Mouse (Mus musculus): ENCODE results near the gene Spi1. TPM values are rescaled to one million over a fixed set of nuclear protein-coding genes. Genes with fewer than 3 reads are reported as not detected.
"Not testable (repeated sequence)": the region's sequence is repeated elsewhere in the genome, so short reads cannot be mapped to it uniquely, and the experiment has no call there.

The Spi1 gene
- polyA plus RNA-seq, 1 experiment from 2014 or later = 18.2 TPM

GRCm38 (mm10) chr2:91097015-91097414 is 14.8 kb downstream of the Spi1 start:
- 39% methylated on average over 10 of the region's 10 CpGs for WGBS (ENCODE audit: insufficient replicate concordance)
- Histone ChIP-seq H3K27ac (ENCODE audit: low read length) (peak overlapping the region; percentile 52; the same call in 1 of the 2 replicates), H3K4me3 (ENCODE audit: low read depth, low read length) (peak overlapping the region; percentile 50), H3K4me1 (ENCODE audit: control insufficient read depth, low read depth, low read length) (peaks cover 23% of the 10 kb centered on the region), H3K36me3 (ENCODE audit: control insufficient read depth, insufficient read depth) (no peaks in the 10 kb centered on the region), H3K9ac (ENCODE audit: low read depth, low read length) (peak overlapping the region; percentile 50), H3K4me2 (ENCODE audit: low read depth, low read length) (peak overlapping the region; percentile 19; the same call in 1 of the 2 replicates), H3K27me3 (ENCODE audit: control insufficient read depth, insufficient read depth, low read depth, low read length) (peaks cover 2% of the 10 kb centered on the region; the same call in 1 of the 2 replicates), H3K9me3 (replicated peaks; ENCODE audit: control insufficient read depth, low read length) (no peaks in the 10 kb centered on the region)
- ATAC-seq (ENCODE audit: low read depth) = no peak; the same call in 1 of the 2 replicates

DNA sequence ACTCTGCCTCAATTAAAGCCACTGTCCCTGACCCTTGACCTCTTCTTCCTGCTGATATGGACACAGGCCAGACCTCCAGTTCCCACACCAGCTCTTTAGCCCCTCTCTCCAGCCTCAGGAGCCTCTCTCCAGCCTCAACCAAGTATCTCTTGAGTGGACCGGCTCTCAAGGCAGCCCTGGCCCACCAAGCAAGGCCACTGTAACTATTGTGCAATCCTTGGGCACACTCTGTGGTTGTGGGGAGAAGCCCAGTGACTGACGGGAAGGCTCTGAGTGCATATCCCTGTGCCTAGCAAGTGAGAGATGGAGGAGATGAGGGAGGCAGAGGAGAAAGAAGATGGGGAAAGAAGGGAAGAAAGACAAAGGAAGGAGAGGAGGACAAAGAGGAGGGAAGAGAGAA is 16.0 kb downstream of the Spi1 start:
- H3K4me3 ChIP-seq (ENCODE audit: low read depth, low read length) = peak overlapping the region; percentile 50
- no peaks in the 10 kb centered on the region for H3K9me3 ChIP-seq (replicated peaks; ENCODE audit: control insufficient read depth, low read length)
- H3K36me3 ChIP-seq (ENCODE audit: control insufficient read depth, insufficient read depth) = no peaks in the 10 kb centered on the region
- peaks cover 23% of the 10 kb centered on the region for H3K4me1 ChIP-seq (ENCODE audit: control insufficient read depth, low read depth, low read length)
- peak overlapping the region; percentile 52 for H3K27ac ChIP-seq (ENCODE audit: low read length)
- peak; percentile 30; the same call in 1 of the 2 replicates for ATAC-seq (ENCODE audit: low read depth)
- 27% methylated on average over 2 of the region's 2 CpGs for WGBS (ENCODE audit: insufficient replicate concordance)
- H3K9ac ChIP-seq (ENCODE audit: low read depth, low read length) = peak overlapping the region; percentile 50; the same call in 1 of the 2 replicates
- peaks cover 2% of the 10 kb centered on the region; the same call in 1 of the 2 replicates for H3K27me3 ChIP-seq (ENCODE audit: control insufficient read depth, insufficient read depth, low read depth, low read length)
- H3K4me2 ChIP-seq (ENCODE audit: low read depth, low read length) = peak overlapping the region; percentile 28; the same call in 1 of the 2 replicates

DNA sequence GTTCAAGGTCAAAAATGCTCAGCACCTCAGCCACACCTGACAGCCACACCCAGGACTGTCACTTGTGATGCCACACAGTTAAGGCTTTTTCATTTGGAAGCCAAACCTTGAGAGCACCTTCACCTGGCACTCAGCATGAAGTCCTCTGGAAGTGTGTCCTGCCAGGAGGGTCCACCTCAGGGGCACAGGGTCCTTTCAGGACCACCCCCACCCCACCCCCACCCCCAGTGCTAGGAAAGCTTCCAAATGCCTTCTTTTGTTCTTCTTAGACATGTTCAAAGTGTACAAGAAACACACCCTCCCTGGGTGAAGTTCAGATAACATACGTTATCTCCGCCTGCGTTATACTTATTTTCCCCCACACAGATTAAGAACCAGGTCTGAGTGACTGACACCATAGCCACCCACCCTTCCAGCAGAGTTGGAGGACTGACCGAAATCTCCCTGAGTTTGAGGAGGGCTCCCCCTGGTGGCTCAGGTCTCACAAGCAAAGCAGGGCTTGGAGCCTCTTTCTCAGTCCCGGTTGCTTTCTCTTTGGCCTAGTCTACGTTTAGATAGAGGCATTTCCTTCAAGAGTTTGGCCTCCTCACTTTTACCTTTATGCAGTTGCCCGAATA is 19.0 kb downstream of the Spi1 start:
- peaks cover 29% of the 10 kb centered on the region for H3K4me1 ChIP-seq (ENCODE audit: control insufficient read depth, low read depth, low read length)
- H3K4me3 ChIP-seq (ENCODE audit: low read depth, low read length) = no peak overlapping the region
- 5% methylated on average over 7 of the region's 7 CpGs for WGBS (ENCODE audit: insufficient replicate concordance)
- H3K4me2 ChIP-seq (ENCODE audit: low read depth, low read length) = no peak overlapping the region
- H3K9ac ChIP-seq (ENCODE audit: low read depth, low read length) = no peak overlapping the region
- H3K27me3 ChIP-seq (ENCODE audit: control insufficient read depth, insufficient read depth, low read depth, low read length) = peaks cover 2% of the 10 kb centered on the region; the same call in 1 of the 2 replicates
- H3K36me3 ChIP-seq (ENCODE audit: control insufficient read depth, insufficient read depth) = no peaks in the 10 kb centered on the region
- peak; percentile 53 for ATAC-seq (ENCODE audit: low read depth)
- H3K9me3 ChIP-seq (replicated peaks; ENCODE audit: control insufficient read depth, low read length) = no peaks in the 10 kb centered on the region
- no peak overlapping the region for H3K27ac ChIP-seq (ENCODE audit: low read length)

DNA sequence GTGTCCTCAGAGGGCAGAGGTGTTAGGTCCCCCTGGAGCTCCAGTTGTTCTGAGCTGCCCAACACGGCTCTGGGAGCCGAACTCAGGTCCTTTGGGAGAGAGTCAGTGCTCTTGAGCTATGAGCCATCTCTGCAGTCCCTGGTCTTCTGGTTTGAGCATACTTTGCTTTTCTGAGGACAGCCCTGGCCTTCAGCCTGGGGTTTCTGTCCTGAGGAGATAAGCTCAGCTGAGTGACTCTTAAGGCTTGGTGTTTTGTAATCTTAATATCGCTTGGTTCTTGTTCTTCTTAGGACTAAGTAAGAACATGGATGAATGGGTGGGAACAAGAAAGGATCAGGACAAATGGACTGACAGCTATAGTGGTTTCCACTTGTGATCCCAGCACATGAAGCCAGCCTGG is 26.0 kb downstream of the Spi1 start:
- no peaks in the 10 kb centered on the region for H3K27me3 ChIP-seq (ENCODE audit: control insufficient read depth, insufficient read depth, low read depth, low read length)
- H3K9ac ChIP-seq (ENCODE audit: low read depth, low read length) = no peak overlapping the region
- H3K4me3 ChIP-seq (ENCODE audit: low read depth, low read length) = no peak overlapping the region
- ATAC-seq (ENCODE audit: low read depth) = no peak
- WGBS (ENCODE audit: insufficient replicate concordance) = 36% methylated on average over 3 of the region's 3 CpGs
- no peaks in the 10 kb centered on the region for H3K36me3 ChIP-seq (ENCODE audit: control insufficient read depth, insufficient read depth)
- H3K9me3 ChIP-seq (replicated peaks; ENCODE audit: control insufficient read depth, low read length) = no peaks in the 10 kb centered on the region
- peaks cover 33% of the 10 kb centered on the region for H3K4me1 ChIP-seq (ENCODE audit: control insufficient read depth, low read depth, low read length)
- no peak overlapping the region for H3K27ac ChIP-seq (ENCODE audit: low read length)
- H3K4me2 ChIP-seq (ENCODE audit: low read depth, low read length) = no peak overlapping the region; the same call in 1 of the 2 replicates

DNA sequence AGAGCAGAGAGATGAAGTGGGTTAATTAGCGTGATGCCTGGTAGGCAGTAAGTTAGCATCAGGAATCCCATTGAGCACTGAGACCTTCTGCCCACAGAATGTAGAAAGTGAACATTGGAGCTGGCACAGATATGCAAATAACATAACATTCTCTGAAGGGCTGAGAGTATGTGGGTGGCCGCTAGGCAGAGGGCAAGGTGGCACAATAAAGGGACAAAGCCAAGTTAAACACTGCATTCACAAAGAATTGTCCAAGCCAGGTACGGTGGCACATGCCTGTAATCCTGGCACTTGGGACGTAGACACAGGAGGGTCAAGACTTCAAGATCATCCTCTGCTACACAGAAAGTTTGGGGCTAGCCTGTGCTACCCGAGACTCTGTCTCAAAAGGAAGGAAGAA is 27.1 kb downstream of the Spi1 start:
- Histone ChIP-seq H3K27ac (ENCODE audit: low read length) (no peak overlapping the region), H3K36me3 (ENCODE audit: control insufficient read depth, insufficient read depth) (no peaks in the 10 kb centered on the region), H3K9ac (ENCODE audit: low read depth, low read length) (no peak overlapping the region), H3K4me1 (ENCODE audit: control insufficient read depth, low read depth, low read length) (peaks cover 38% of the 10 kb centered on the region), H3K27me3 (ENCODE audit: control insufficient read depth, insufficient read depth, low read depth, low read length) (no peaks in the 10 kb centered on the region), H3K4me2 (ENCODE audit: low read depth, low read length) (no peak overlapping the region), H3K9me3 (replicated peaks; ENCODE audit: control insufficient read depth, low read length) (no peaks in the 10 kb centered on the region), H3K4me3 (ENCODE audit: low read depth, low read length) (no peak overlapping the region)
- WGBS (ENCODE audit: insufficient replicate concordance) = 71% methylated on average over 5 of the region's 5 CpGs
- no peak for ATAC-seq (ENCODE audit: low read depth)

- no peaks in the 10 kb centered on the region for H3K27me3 ChIP-seq (ENCODE audit: control insufficient read depth, insufficient read depth, low read depth, low read length)
- H3K9ac ChIP-seq (ENCODE audit: low read depth, low read length) = no peak overlapping the region
- H3K4me2 ChIP-seq (ENCODE audit: low read depth, low read length) = no peak overlapping the region
- no peak overlapping the region for H3K27ac ChIP-seq (ENCODE audit: low read length)
- H3K36me3 ChIP-seq (ENCODE audit: control insufficient read depth, insufficient read depth) = no peaks in the 10 kb centered on the region
- WGBS (ENCODE audit: insufficient replicate concordance) = 75% methylated on average over 5 of the region's 5 CpGs
- H3K9me3 ChIP-seq (replicated peaks; ENCODE audit: control insufficient read depth, low read length) = no peaks in the 10 kb centered on the region
- ATAC-seq (ENCODE audit: low read depth) = no peak
- peaks cover 42% of the 10 kb centered on the region for H3K4me1 ChIP-seq (ENCODE audit: control insufficient read depth, low read depth, low read length)
- no peak overlapping the region for H3K4me3 ChIP-seq (ENCODE audit: low read depth, low read length)
These were observed 27.7 kb downstream of the Spi1 start for GRCm38 (mm10) chr2:91109807-91110385.

- Histone ChIP-seq H3K9ac (ENCODE audit: low read depth, low read length) (no peak overlapping the region), H3K36me3 (ENCODE audit: control insufficient read depth, insufficient read depth) (no peaks in the 10 kb centered on the region), H3K27me3 (ENCODE audit: control insufficient read depth, insufficient read depth, low read depth, low read length) (no peaks in the 10 kb centered on the region), H3K4me3 (ENCODE audit: low read depth, low read length) (no peak overlapping the region), H3K27ac (ENCODE audit: low read length) (no peak overlapping the region), H3K9me3 (replicated peaks; ENCODE audit: control insufficient read depth, low read length) (no peaks in the 10 kb centered on the region), H3K4me2 (ENCODE audit: low read depth, low read length) (no peak overlapping the region), H3K4me1 (ENCODE audit: control insufficient read depth, low read depth, low read length) (peaks cover 37% of the 10 kb centered on the region)
- WGBS (ENCODE audit: insufficient replicate concordance) = 75% methylated on average over 6 of the region's 6 CpGs
- ATAC-seq (ENCODE audit: low read depth) = no peak
These were observed 28.2 kb downstream of the Spi1 start for GRCm38 (mm10) chr2:91110429-91110828.

GRCm38 (mm10) chr2:91111832-91112231 is 29.6 kb downstream of the Spi1 start:
- not testable (repeated sequence) for ATAC-seq (ENCODE audit: low read depth); H3K9ac ChIP-seq (ENCODE audit: low read depth, low read length); H3K4me2 ChIP-seq (ENCODE audit: low read depth, low read length); H3K27me3 ChIP-seq (ENCODE audit: control insufficient read depth, insufficient read depth, low read depth, low read length); H3K27ac ChIP-seq (ENCODE audit: low read length); H3K9me3 ChIP-seq (replicated peaks; ENCODE audit: control insufficient read depth, low read length); H3K4me3 ChIP-seq (ENCODE audit: low read depth, low read length); H3K36me3 ChIP-seq (ENCODE audit: control insufficient read depth, insufficient read depth)
- H3K4me1 ChIP-seq (ENCODE audit: control insufficient read depth, low read depth, low read length) = peaks cover 32% of the 10 kb centered on the region
- WGBS (ENCODE audit: insufficient replicate concordance) = 73% methylated on average over 3 of the region's 3 CpGs

DNA sequence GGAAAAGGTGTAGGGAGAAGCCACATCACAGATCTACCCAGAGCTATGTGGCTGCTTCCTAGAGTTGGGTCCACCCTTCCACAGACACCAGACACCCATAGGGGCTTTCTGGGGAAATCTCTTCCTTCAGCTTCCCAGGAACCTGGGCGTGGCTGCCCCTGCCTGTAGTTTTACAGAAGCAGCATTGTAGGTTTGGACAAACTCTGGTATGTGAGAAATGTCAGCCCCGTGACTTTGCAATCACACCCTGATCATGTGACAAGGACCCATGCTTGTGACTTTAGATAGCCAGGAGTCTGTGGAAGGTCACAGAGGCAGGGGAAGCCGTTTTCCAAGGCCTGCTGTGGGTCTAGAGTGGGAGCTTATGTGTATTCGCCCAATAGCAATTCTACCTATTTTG is 30.3 kb downstream of the Spi1 start:
- 40% methylated on average over 4 of the region's 4 CpGs for WGBS (ENCODE audit: insufficient replicate concordance)
- Histone ChIP-seq H3K4me3 (ENCODE audit: low read depth, low read length) (no peak overlapping the region), H3K4me2 (ENCODE audit: low read depth, low read length) (no peak overlapping the region), H3K36me3 (ENCODE audit: control insufficient read depth, insufficient read depth) (no peaks in the 10 kb centered on the region), H3K4me1 (ENCODE audit: control insufficient read depth, low read depth, low read length) (peaks cover 29% of the 10 kb centered on the region), H3K27me3 (ENCODE audit: control insufficient read depth, insufficient read depth, low read depth, low read length) (no peaks in the 10 kb centered on the region), H3K27ac (ENCODE audit: low read length) (no peak overlapping the region), H3K9ac (ENCODE audit: low read depth, low read length) (no peak overlapping the region), H3K9me3 (replicated peaks; ENCODE audit: control insufficient read depth, low read length) (no peaks in the 10 kb centered on the region)
- no peak for ATAC-seq (ENCODE audit: low read depth)
